Mouse (Mus musculus) adrenal gland (tissue): ENCODE data around the gene Gmnc.

Experiments used
- intact Hi-C: fragments of 180-260 bp; cut with DNase I; formaldehyde crosslinking; loops from one replicate; pipeline ENCODE4 v1.15.1; 2025
- long read RNA-seq, 2 experiments: library from polyadenylated mRNA; unstranded; transcript quantifications; one replicate each; pipeline ENCODE4 v2.0.0; 2020; ENCODE audit warnings: borderline replicate concordance in 1 of 2; ENCODE audit not compliant: insufficient replicate concordance in 1 of 2

Gene Gmnc
- long read RNA-seq, experiment 1: 0 reads
- long read RNA-seq, experiment 2: 0 reads

- intact Hi-C loops: no loop called here
These were observed at the start of gene Gmnc for GRCm38 (mm10) chr16:26991477-26992300. Gmnc (minus strand) TSS chr16:26991652.

- intact Hi-C loops: no loop called here
These were observed 35.8 kb upstream of the Gmnc start for GRCm38 (mm10) chr16:27027281-27027680.

GRCm38 (mm10) chr16:27026226-27026625, 34.8 kb upstream of the Gmnc start:
- intact Hi-C loops: no loop called here

GRCm38 (mm10) chr16:27022746-27023145, 31.3 kb upstream of the Gmnc start:
- intact Hi-C loops: no loop called here

- intact Hi-C loops: no loop called here
These were observed 25.9 kb upstream of the Gmnc start for GRCm38 (mm10) chr16:27017309-27017708.

GRCm38 (mm10) chr16:27002714-27003113, 11.3 kb upstream of the Gmnc start:
- intact Hi-C loops: no loop called here

- intact Hi-C loops: no loop called here
These were observed 8.1 kb upstream of the Gmnc start for GRCm38 (mm10) chr16:26999563-26999962.

GRCm38 (mm10) chr16:26989415-26990315, 1.8 kb downstream of the Gmnc start:
- intact Hi-C loops: loop anchor here (10.0 kb wide), 2 partner anchors 155 to 205 kb away; no protein-coding TSS in a partner anchor

GRCm38 (mm10) chr16:26988188-26988587, 3.3 kb downstream of the Gmnc start:
- intact Hi-C loops: loop anchor here (10.0 kb wide), 2 partner anchors 157 to 203 kb away; no protein-coding TSS in a partner anchor

- intact Hi-C loops: loop anchor here (10.0 kb wide), 2 partner anchors 159 to 201 kb away; no protein-coding TSS in a partner anchor
These were observed 5.7 kb downstream of the Gmnc start for GRCm38 (mm10) chr16:26985796-26986195.

GRCm38 (mm10) chr16:26982112-26982511, 9.3 kb downstream of the Gmnc start:
- intact Hi-C loops: loop anchor here (5.0 to 10.0 kb wide), 3 partner anchors 80 to 197 kb away; no protein-coding TSS in a partner anchor

GRCm38 (mm10) chr16:26967967-26968366, 23.5 kb downstream of the Gmnc start:
- intact Hi-C loops: no loop called here

GRCm38 (mm10) chr16:26966830-26967229, 24.6 kb downstream of the Gmnc start:
- intact Hi-C loops: no loop called here

- intact Hi-C loops: no loop called here
These were observed 29.5 kb downstream of the Gmnc start for GRCm38 (mm10) chr16:26961971-26962370.

- intact Hi-C loops: no loop called here
These were observed 39.9 kb downstream of the Gmnc start for GRCm38 (mm10) chr16:26951601-26952000.

GRCm38 (mm10) chr16:26950209-26950608, 41.2 kb downstream of the Gmnc start:
- intact Hi-C loops: no loop called here

- intact Hi-C loops: loop anchor here (2.0 to 5.0 kb wide), 2 partner anchors 78 to 237 kb away; no protein-coding TSS in a partner anchor
These were observed 87.5 kb downstream of the Gmnc start for GRCm38 (mm10) chr16:26903968-26904367.

GRCm38 (mm10) chr16:26901471-26901870, 90.0 kb downstream of the Gmnc start:
- intact Hi-C loops: loop anchor here (5.0 kb wide), 1 partner anchor 81 kb away; no protein-coding TSS in a partner anchor

- intact Hi-C loops: no loop called here
These were observed 105.1 kb downstream of the Gmnc start for GRCm38 (mm10) chr16:26886337-26886736.

GRCm38 (mm10) chr16:26876885-26877284, 114.6 kb downstream of the Gmnc start:
- intact Hi-C loops: no loop called here
